Mouse (Mus musculus): ENCODE data around the gene Radil.

DNA sequence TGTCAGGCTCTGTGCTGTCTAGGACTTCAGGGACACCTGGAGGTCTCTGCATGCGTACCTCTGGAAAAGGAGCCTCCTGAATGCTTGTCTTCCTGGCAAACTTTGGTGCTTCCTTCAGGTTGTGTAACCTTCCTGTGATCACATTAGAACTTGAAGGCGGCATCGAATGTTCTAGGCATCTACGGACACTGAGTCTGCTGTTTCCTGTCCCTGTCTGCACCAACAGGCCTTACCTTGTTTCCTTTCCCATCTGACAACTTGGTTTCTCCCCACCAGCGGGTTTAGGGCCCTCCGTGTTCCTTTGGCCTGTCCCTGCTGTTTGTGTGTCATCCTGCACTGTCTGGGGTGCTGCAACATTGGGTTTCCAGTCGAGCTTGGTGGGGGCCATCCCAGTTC lies 108.9 kb downstream of the Radil start:
- TF ChIP-seq POLR2A (IDR thresholded peaks at IDR 0.05; ENCODE audit: borderline replicate concordance, control insufficient read depth, low read depth, low read length) = no peak
- TF ChIP-seq CTCF (IDR thresholded peaks at IDR 0.05; ENCODE audit: control insufficient read depth, insufficient read depth, low read length) = no peak
